Mouse (Mus musculus) MEL (cell line): Measurements from ENCODE around the gene Angpt4. TPM values are rescaled to one million over a fixed set of nuclear protein-coding genes. Genes with fewer than 3 reads are reported as not detected.

Experiments
- DNase-seq: peaks from one replicate; pipeline ENCODE4 v3.0.0; 2011; ENCODE audit warnings: low read depth, low spot score
- H3K27ac ChIP-seq: 2 replicates; pipeline ENCODE4 v1.5.1; 2012; ENCODE audit warnings: low read depth, mild to moderate bottlenecking, control low read depth, low read length, moderate library complexity; ENCODE audit not compliant: control insufficient read depth
- H3K27me3 ChIP-seq, 2 experiments: fragments of 150-350 bp in 1 of 2; sonication (generic) in 1 of 2; 2 replicates each; pipeline ENCODE4 v1.6.1; 2012; ENCODE audit warnings: low read length in 2 of 2, mild to moderate bottlenecking in 2 of 2, improper control_type of control experiment in 1 of 2, moderate library complexity in 1 of 2; ENCODE audit not compliant: insufficient read depth in 2 of 2, control insufficient read depth in 1 of 2
- H3K36me3 ChIP-seq, 2 experiments: 2 replicates each; pipeline ENCODE4 v1.6.1; 2012 to 2014; ENCODE audit warnings: low read length in 2 of 2, improper control_type of control experiment in 1 of 2, inconsistent platforms in 1 of 2, mild to moderate bottlenecking in 1 of 2; ENCODE audit not compliant: insufficient read depth in 2 of 2, control insufficient read depth in 1 of 2
- H3K4me1 ChIP-seq, 2 experiments: fragments of 150-350 bp in 1 of 2; sonication (generic) in 1 of 2; 2 replicates each; pipeline ENCODE4 v1.6.1; 2012; ENCODE audit warnings: low read length in 2 of 2, improper control_type of control experiment in 1 of 2, mild to moderate bottlenecking in 1 of 2; ENCODE audit not compliant: insufficient read depth in 2 of 2, control insufficient read depth in 1 of 2
- H3K4me3 ChIP-seq, 2 experiments: fragments of 150-350 bp in 1 of 2; sonication (generic) in 1 of 2; 2 replicates each; pipeline ENCODE4 v1.5.1; 2012; ENCODE audit warnings: low read depth in 2 of 2, low read length in 2 of 2, mild to moderate bottlenecking in 2 of 2, moderate library complexity in 2 of 2, control low read depth in 1 of 2, improper control_type of control experiment in 1 of 2; ENCODE audit not compliant: control insufficient read depth in 1 of 2, insufficient read depth in 1 of 2
- H3K79me2 ChIP-seq: 2 replicates; pipeline ENCODE4 v1.6.1; 2012; ENCODE audit warnings: mild to moderate bottlenecking, low read length, moderate library complexity; ENCODE audit not compliant: control insufficient read depth, poor library complexity, insufficient read depth
- H3K9ac ChIP-seq: 2 replicates; pipeline ENCODE4 v1.6.1; 2012; ENCODE audit warnings: low read depth, mild to moderate bottlenecking, control low read depth, low read length, moderate library complexity; ENCODE audit not compliant: control insufficient read depth, poor library complexity, severe bottlenecking
- H3K9me3 ChIP-seq: fragments of 150-350 bp; sonication (generic); replicated peaks from 2 replicates; pipeline ENCODE4 v1.6.1; 2012; ENCODE audit warnings: mild to moderate bottlenecking, low read length, improper control_type of control experiment, moderate library complexity; ENCODE audit not compliant: insufficient read depth
- CHD1 ChIP-seq: IDR thresholded peaks from 2 replicates; pipeline ENCODE4 v1.6.1; 2012; ENCODE audit warnings: low read depth, mild to moderate bottlenecking, inconsistent platforms, low read length, improper control_type of control experiment
- CHD2 ChIP-seq: IDR thresholded peaks from 2 replicates; pipeline ENCODE4 v1.6.1; 2011; ENCODE audit warnings: low read length, improper control_type of control experiment
- E2F4 ChIP-seq: IDR thresholded peaks from 2 replicates; pipeline ENCODE4 v1.6.1; 2011; ENCODE audit warnings: low read depth, low read length, improper control_type of control experiment, borderline replicate concordance
- ELF1 ChIP-seq: IDR thresholded peaks from 2 replicates; pipeline ENCODE4 v1.6.1; 2014; ENCODE audit warnings: low read depth, mild to moderate bottlenecking, inconsistent platforms, low read length, improper control_type of control experiment, moderate library complexity
- JUND ChIP-seq: IDR thresholded peaks from 2 replicates; pipeline ENCODE4 v1.6.1; 2011; ENCODE audit warnings: low read depth, mild to moderate bottlenecking, improper control_type of control experiment, low read length
- MAFK ChIP-seq: IDR thresholded peaks from 2 replicates; pipeline ENCODE4 v1.6.1; 2011; ENCODE audit warnings: low read depth, mild to moderate bottlenecking, low read length, improper control_type of control experiment, borderline replicate concordance
- MAX ChIP-seq: IDR thresholded peaks from 2 replicates; pipeline ENCODE4 v1.6.1; 2011; ENCODE audit warnings: low read length, improper control_type of control experiment
- MAZ ChIP-seq: IDR thresholded peaks from 2 replicates; pipeline ENCODE4 v1.6.1; 2012; ENCODE audit warnings: low read depth, mild to moderate bottlenecking, inconsistent platforms, low read length, improper control_type of control experiment
- MEF2A ChIP-seq: IDR thresholded peaks from 2 replicates; pipeline ENCODE4 v1.6.1; 2014; ENCODE audit warnings: low read depth, mild to moderate bottlenecking, inconsistent platforms, low read length, improper control_type of control experiment; ENCODE audit not compliant: poor library complexity, insufficient replicate concordance, severe bottlenecking; ENCODE audit errors: extremely low read depth
- MXI1 ChIP-seq: IDR thresholded peaks from 2 replicates; pipeline ENCODE4 v1.6.1; 2011; ENCODE audit warnings: mild to moderate bottlenecking, low read depth, low read length, improper control_type of control experiment
- MYB ChIP-seq: IDR thresholded peaks from 2 replicates; pipeline ENCODE4 v1.6.1; 2011; ENCODE audit warnings: mild to moderate bottlenecking, low read depth, low read length, improper control_type of control experiment
- NRF1 ChIP-seq: IDR thresholded peaks from 2 replicates; pipeline ENCODE4 v1.6.1; 2014; ENCODE audit warnings: low read depth, mild to moderate bottlenecking, inconsistent platforms, low read length, improper control_type of control experiment, moderate library complexity; ENCODE audit not compliant: poor library complexity, insufficient read depth, severe bottlenecking
- RAD21 ChIP-seq: IDR thresholded peaks from 2 replicates; pipeline ENCODE4 v1.6.1; 2011; ENCODE audit warnings: mild to moderate bottlenecking, low read depth, low read length, improper control_type of control experiment
- RCOR1 ChIP-seq: IDR thresholded peaks from 2 replicates; pipeline ENCODE4 v1.6.1; 2012; ENCODE audit warnings: low read depth, mild to moderate bottlenecking, inconsistent platforms, low read length, improper control_type of control experiment
- SIN3A ChIP-seq: IDR thresholded peaks from 2 replicates; pipeline ENCODE4 v1.6.1; 2012; ENCODE audit warnings: low read length, improper control_type of control experiment, inconsistent platforms
- TCF12 ChIP-seq: IDR thresholded peaks from 2 replicates; pipeline ENCODE4 v1.6.1; 2014; ENCODE audit warnings: low read depth, mild to moderate bottlenecking, inconsistent platforms, low read length, improper control_type of control experiment, moderate library complexity
- USF1 ChIP-seq: IDR thresholded peaks from 2 replicates; pipeline ENCODE4 v1.6.1; 2014; ENCODE audit warnings: low read depth, mild to moderate bottlenecking, inconsistent platforms, low read length, improper control_type of control experiment, moderate library complexity
- USF2 ChIP-seq, 2 experiments: IDR thresholded peaks; 2 replicates each; pipeline ENCODE4 v1.6.1; 2011 to 2012; ENCODE audit warnings: improper control_type of control experiment in 2 of 2, low read length in 2 of 2, borderline replicate concordance in 1 of 2, inconsistent platforms in 1 of 2, low read depth in 1 of 2, mild to moderate bottlenecking in 1 of 2; ENCODE audit not compliant: insufficient read depth in 1 of 2
- ZC3H11A ChIP-seq: IDR thresholded peaks from 2 replicates; pipeline ENCODE4 v1.6.1; 2012; ENCODE audit warnings: low read depth, mild to moderate bottlenecking, inconsistent platforms, low read length, improper control_type of control experiment
- ZNF384 ChIP-seq: IDR thresholded peaks from 2 replicates; pipeline ENCODE4 v1.6.1; 2012; ENCODE audit warnings: low read depth, mild to moderate bottlenecking, inconsistent platforms, low read length, improper control_type of control experiment
- polyA plus RNA-seq, 2 experiments: library from polyadenylated mRNA; stranded (reverse) in 1 of 2; unstranded in 1 of 2; fragments of >175 nt in 1 of 2; fragments of >200 nt in 1 of 2; gene quantifications; 2 replicates each; pipeline versions ENCODE4 v1.2.1 to v1.2.4; 2012; ENCODE audit warnings: low replicate concordance in 2 of 2, low read depth in 1 of 2; ENCODE audit not compliant: insufficient read length in 2 of 2, insufficient read depth in 1 of 2, missing spikeins in 1 of 2
- total RNA-seq: library from RNA; depleted of rRNA; stranded (reverse); fragments of 300-350 nt; gene quantifications from 2 replicates; pipeline ENCODE4 v1.2.3, GENCODE M21; 2012

Gene Angpt4
- total and polyA plus RNA-seq, 3 experiments: not detected

- Histone ChIP-seq H3K36me3 (peaks cover 0 to 2% of the 10 kb centered on the region in 2 experiments; a peak in 1 of 4 replicates), H3K9me3 (no peaks in the 10 kb centered on the region), H3K4me1 (peaks cover 0 to 22% of the 10 kb centered on the region in 2 experiments; a peak in 2 of 4 replicates), H3K79me2 (peaks cover 7% of the 10 kb centered on the region), H3K27ac (no peak overlapping the region), H3K4me3 (no peak overlapping the region), H3K9ac (no peak overlapping the region), H3K27me3 (peaks cover 6 to 15% of the 10 kb centered on the region in 2 experiments)
- no peak for TF ChIP-seq MAX
- TF ChIP-seq NRF1: no peak
- TF ChIP-seq MYB: no peak
- DNase-seq: no peak
These were observed 71.5 kb downstream of the Angpt4 start for GRCm38 (mm10) chr2:151982476-151982875.

- DNase-seq: no peak
- no peak for TF ChIP-seq MXI1
- no peak for TF ChIP-seq JUND
- no peak for TF ChIP-seq USF1
- TF ChIP-seq MYB: no peak
- no peak for TF ChIP-seq MAX
- no peak for TF ChIP-seq CHD2
- no peak for TF ChIP-seq SIN3A
- TF ChIP-seq CHD1: no peak
- Histone ChIP-seq H3K36me3 (peaks cover 0 to under 1% of the 10 kb centered on the region in 2 experiments; a peak in 1 of 4 replicates), H3K9me3 (no peaks in the 10 kb centered on the region), H3K4me3 (no peak overlapping the region), H3K9ac (no peak overlapping the region), H3K27ac (no peak overlapping the region), H3K4me1 (peaks cover 0 to 12% of the 10 kb centered on the region in 2 experiments; a peak in 2 of 4 replicates), H3K79me2 (peaks cover 7% of the 10 kb centered on the region), H3K27me3 (peaks cover 9 to 15% of the 10 kb centered on the region in 2 experiments)
These were observed 73.0 kb downstream of the Angpt4 start for GRCm38 (mm10) chr2:151984019-151984418.

- Histone ChIP-seq H3K27ac (no peak overlapping the region), H3K4me1 (peaks cover 0 to 2% of the 10 kb centered on the region in 2 experiments; a peak in 2 of 4 replicates), H3K36me3 (no peaks in the 10 kb centered on the region; a peak in 1 of 4 replicates), H3K9ac (no peak overlapping the region), H3K4me3 (no peak overlapping the region), H3K9me3 (no peaks in the 10 kb centered on the region), H3K79me2 (no peaks in the 10 kb centered on the region), H3K27me3 (peaks cover 9 to 15% of the 10 kb centered on the region in 2 experiments)
- TF ChIP-seq E2F4 (no peak), CHD2 (no peak), USF2 (IDR thresholded peaks at IDR 0.05; ENCODE audit: borderline replicate concordance in 1 of 2, insufficient read depth in 1 of 2, low read depth in 1 of 2, low read length in 2 of 2) (no peak), MEF2A (no peak), ZC3H11A (no peak), USF1 (no peak), MXI1 (no peak), TCF12 (no peak), ELF1 (no peak), RAD21 (no peak), RCOR1 (no peak), ZNF384 (no peak), MAZ (no peak), MAFK (no peak)
- no peak for DNase-seq
These were observed 74.6 kb downstream of the Angpt4 start for GRCm38 (mm10) chr2:151985426-151986172.
